In genomic region chr11:35428036-35428435, GRCm38 (mm10) we compare ENCODE assay signal across 28 mouse cellular contexts.
DNase-seq lines count a peak whose midpoint lies in the region; ATAC-seq lines count a peak whose summit lies in the region.
"Had no signal": no experiment of that assay in that cellular context is flagged by ENCODE, and none has a peak within 500 bp of the region (broad histone marks: within the 10 kb centered on the region; RNA-seq: fewer than 3 reads in every experiment).

No protein-coding gene starts in this region.

- H3K36me3 ChIP-seq in heart, embryonic 15.5 days: no peaks in the 10 kb centered on the region
- no peaks in the 10 kb centered on the region for H3K36me3 ChIP-seq in hindbrain, embryonic 16.5 days (ENCODE audit: control insufficient read depth, insufficient read depth, low read length)
- H3K36me3 ChIP-seq: forebrain, embryonic 10.5 days; hindbrain, embryonic 13.5 days; liver, embryonic 12.5 days; midbrain, embryonic 10.5 days; neural tube, embryonic 15.5 days had no signal

- no peak overlapping the region for H3K27ac ChIP-seq in heart, embryonic 15.5 days
- no peak overlapping the region for H3K27ac ChIP-seq in hindbrain, embryonic 16.5 days (ENCODE audit: low read depth, low read length)
- H3K27ac ChIP-seq: forebrain, embryonic 10.5 days; heart, adult 2 months; hindbrain, embryonic 13.5 days; kidney, postnatal 0 days; left cerebral cortex, adult 2 months; liver, embryonic 12.5 days; macrophage; midbrain, embryonic 10.5 days; neural tube, embryonic 15.5 days had no signal

- peak; percentile 43; the same call in 1 of the 2 replicates for ATAC-seq in heart, embryonic 15.5 days (replicated peaks; ENCODE audit: insufficient number of reproducible peaks, insufficient read depth, low FRiP score, low read depth)
- no peak for ATAC-seq in hindbrain, embryonic 16.5 days
- ATAC-seq: forebrain, embryonic 16.5 days; inflammation-experienced regulatory T-cells, adult 6 months; liver, embryonic 12.5 days; midbrain, embryonic 16.5 days had no signal

- DNase-seq in embryo, embryonic 10 days (ENCODE audit: low spot score): peak; percentile 37
- DNase-seq in embryo, embryonic 10.5 days (ENCODE audit: low spot score): no peak
- no peak for DNase-seq in heart, adult 18-20 months
- DNase-seq in lung, postnatal 10 days: peak; percentile 62
- no peak for DNase-seq in spleen, postnatal 14 days (ENCODE audit: low spot score in 2 of 2)
- DNase-seq: adrenal gland, postnatal 14 days; cerebellum, adult 2 months; cerebellum, postnatal 36 days; gastrocnemius, postnatal 14 days; heart, adult 2 months; heart, postnatal 10 days; kidney, adult 18-20 months; left cerebral cortex, postnatal 4 days; thymus, adult 18-20 months; thymus, postnatal 36 days had no signal

- WGBS in heart, embryonic 15.5 days: 36% methylated on average over 7 of the region's 7 CpGs
- 79% methylated on average over 7 of the region's 7 CpGs for WGBS in hindbrain, embryonic 16.5 days

- no peaks in the 10 kb centered on the region for H3K9me3 ChIP-seq in heart, embryonic 15.5 days (replicated peaks)
- H3K9me3 ChIP-seq in hindbrain, embryonic 16.5 days (ENCODE audit: control insufficient read depth, low read length): no peaks in the 10 kb centered on the region
- H3K9me3 ChIP-seq: forebrain, embryonic 10.5 days; hindbrain, embryonic 13.5 days; liver, embryonic 12.5 days; midbrain, embryonic 10.5 days; neural tube, embryonic 15.5 days had no signal

- H3K4me1 ChIP-seq in heart, embryonic 15.5 days (replicated peaks): no peaks in the 10 kb centered on the region
- no peaks in the 10 kb centered on the region for H3K4me1 ChIP-seq in hindbrain, embryonic 16.5 days (ENCODE audit: control insufficient read depth, insufficient read depth, low read depth, low read length)
- H3K4me1 ChIP-seq: liver, embryonic 12.5 days; midbrain, embryonic 10.5 days; neural tube, embryonic 15.5 days had no signal

- no peak overlapping the region for H3K4me2 ChIP-seq in heart, embryonic 15.5 days
- no peak overlapping the region for H3K4me2 ChIP-seq in hindbrain, embryonic 16.5 days (ENCODE audit: low read length)
- H3K4me2 ChIP-seq: hindbrain, embryonic 13.5 days; liver, embryonic 12.5 days; neural tube, embryonic 15.5 days had no signal

- H3K4me3 ChIP-seq in heart, embryonic 15.5 days: no peak overlapping the region
- H3K4me3 ChIP-seq in hindbrain, embryonic 16.5 days (ENCODE audit: low read length): no peak overlapping the region
- H3K4me3 ChIP-seq: forebrain, embryonic 10.5 days; heart, adult 2 months; hindbrain, embryonic 13.5 days; left cerebral cortex, adult 2 months; liver, embryonic 12.5 days; midbrain, embryonic 10.5 days; neural tube, embryonic 15.5 days had no signal

- H3K9ac ChIP-seq in heart, embryonic 15.5 days: no peak overlapping the region
- H3K9ac ChIP-seq in hindbrain, embryonic 16.5 days (ENCODE audit: low read depth, low read length): no peak overlapping the region
- H3K9ac ChIP-seq: hindbrain, embryonic 13.5 days; liver, embryonic 12.5 days; neural tube, embryonic 15.5 days had no signal

- H3K27me3 ChIP-seq in heart, embryonic 15.5 days: no peaks in the 10 kb centered on the region
- no peaks in the 10 kb centered on the region for H3K27me3 ChIP-seq in hindbrain, embryonic 16.5 days (replicated peaks; ENCODE audit: control insufficient read depth, insufficient read depth, low read length)
- H3K27me3 ChIP-seq: liver, embryonic 12.5 days; neural tube, embryonic 15.5 days had no signal

Comparison
In these comparisons a context has a peak if more than half of its experiments do, and no peak if none do; other contexts are left out.
1. DNase-seq: peak in embryo, embryonic 10 days (single experiment) and lung, postnatal 10 days (single experiment); none in embryo, embryonic 10.5 days (single experiment), heart, adult 18-20 months (0 of 2) and spleen, postnatal 14 days (0 of 2).